Mouse (Mus musculus) thymus, postnatal 10 days (tissue): Measurements from ENCODE around the gene Ncaph2.

Experiments used
- DNase-seq, 2 experiments: peaks; one replicate each; pipeline ENCODE4 v3.0.0; 2021; ENCODE audit warnings: low spot score in 2 of 2

Ncaph2 gene

DNA sequence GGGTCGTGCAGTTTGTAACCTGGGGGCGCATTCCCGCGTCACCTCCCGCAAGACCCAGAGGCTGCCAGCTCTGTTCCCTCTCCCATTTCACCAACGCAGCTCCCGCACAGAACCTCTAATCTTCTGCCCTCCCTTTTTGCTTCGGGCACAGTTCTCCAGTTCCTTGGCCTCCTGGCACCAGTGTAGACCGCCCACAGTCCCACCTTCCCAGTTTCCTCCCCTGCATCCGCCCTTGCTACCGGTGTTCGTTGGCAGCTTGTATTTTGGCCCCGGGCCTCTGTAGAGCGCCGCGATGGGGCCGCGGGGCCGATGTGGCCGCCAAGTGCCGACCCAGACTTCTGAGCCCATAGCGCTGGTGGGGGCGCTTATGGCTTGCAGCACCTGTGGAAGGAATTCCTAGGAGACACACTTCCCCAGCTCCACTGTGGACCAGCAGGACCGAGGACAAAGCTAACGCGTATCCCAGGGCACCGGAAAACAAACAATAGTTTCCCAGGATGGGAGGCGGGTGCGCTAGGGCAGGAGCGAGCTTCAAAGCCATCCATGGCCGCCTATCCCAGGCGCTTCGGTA lies 23.4 kb downstream of the Ncaph2 start, which contains the start of gene Odf3b:
TSS of gene Odf3b (minus strand) at position 452 of the 571 bp plus-strand sequence.
- peak in 1 of 2 experiments; percentile 35 for DNase-seq

DNA sequence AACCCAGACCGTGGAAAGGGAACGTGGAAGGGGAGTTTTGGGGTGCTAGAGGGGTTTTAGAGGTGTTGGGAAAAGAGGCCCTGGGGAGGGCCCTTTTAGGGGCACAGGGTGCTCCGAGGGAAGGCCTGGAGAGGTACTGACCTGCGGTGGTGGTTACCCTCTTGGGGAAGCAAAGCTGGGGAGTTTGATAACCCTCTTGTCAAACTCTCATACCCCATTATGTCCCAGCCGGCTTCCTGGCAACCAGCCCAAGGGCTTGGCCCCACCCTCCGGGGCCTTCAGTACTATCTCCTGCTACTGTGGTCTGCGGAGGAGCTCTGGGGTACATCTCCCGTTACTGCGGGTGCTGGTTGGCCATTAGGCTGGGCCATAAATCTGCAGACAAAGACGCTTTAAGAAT lies 23.9 kb downstream of the Ncaph2 start:
- DNase-seq = no peak

- no peak for DNase-seq
These were observed 29.1 kb downstream of the Ncaph2 start, which contains the start of gene Klhdc7b for GRCm38 (mm10) chr15:89384617-89385016. Gene Klhdc7b, plus strand, starts transcription at chr15:89384917.

DNA sequence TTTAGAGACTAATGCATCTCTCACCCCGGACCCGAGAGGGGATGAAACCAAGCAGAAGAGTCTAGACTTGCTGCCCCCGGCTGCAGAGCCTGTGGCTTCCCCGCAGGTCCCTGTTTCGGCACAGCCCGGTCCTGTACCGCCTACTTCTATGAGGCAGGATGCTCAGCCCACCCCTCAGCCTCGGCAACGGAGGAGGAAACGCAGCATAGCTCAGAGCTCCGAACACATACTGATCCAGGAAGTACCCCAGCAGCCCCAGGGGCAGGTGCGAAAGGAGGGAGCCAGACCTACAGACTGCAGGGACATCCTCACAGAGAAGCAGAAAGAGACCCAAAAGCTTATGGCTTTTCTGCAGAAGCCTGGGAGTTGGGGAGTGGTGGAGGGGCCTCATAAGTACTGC lies 31.6 kb downstream of the Ncaph2 start:
- DNase-seq = peak; percentile 23 to 47

DNA sequence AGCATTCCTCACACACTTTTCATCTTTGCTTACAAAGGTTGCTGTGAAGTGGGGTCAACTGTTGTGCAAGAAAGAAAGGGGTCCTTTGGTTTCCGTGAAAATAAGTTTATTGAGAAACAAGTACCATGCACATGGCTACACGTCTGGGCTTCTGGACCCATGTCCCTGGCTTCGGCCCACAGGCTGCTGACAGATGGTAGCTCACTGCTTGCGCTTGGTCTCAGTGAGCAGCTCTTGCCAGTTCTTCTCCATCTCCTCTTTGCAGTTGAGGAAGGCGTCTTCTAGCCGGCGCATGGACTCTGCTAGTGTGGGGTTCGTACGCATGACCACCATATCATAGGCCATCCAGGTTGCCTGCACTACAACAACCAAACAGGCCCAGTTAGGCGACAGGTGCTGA lies 34.6 kb downstream of the Ncaph2 start:
- no peak for DNase-seq

DNA sequence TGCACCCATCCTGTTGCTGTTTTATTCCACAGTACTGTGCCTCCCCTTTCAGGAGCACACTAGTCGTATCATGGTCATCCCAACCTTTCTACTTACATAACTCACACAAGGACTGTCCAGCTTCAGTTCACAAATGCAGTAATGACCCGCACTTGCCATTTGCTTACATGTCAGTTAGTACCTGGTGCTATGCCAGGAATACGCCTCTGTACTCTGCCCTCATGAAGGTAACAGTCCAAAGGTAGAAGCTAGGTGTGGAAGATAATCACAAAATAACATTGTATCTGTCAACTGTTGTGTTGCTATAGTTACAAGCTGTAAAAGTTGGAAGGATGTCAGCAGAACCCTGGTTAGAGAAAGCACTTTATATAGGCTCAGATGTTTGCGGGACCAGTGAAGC lies 41.4 kb downstream of the Ncaph2 start:
- no peak for DNase-seq

- DNase-seq = no peak
These were observed 42.6 kb downstream of the Ncaph2 start for GRCm38 (mm10) chr15:89398146-89398545.

DNA sequence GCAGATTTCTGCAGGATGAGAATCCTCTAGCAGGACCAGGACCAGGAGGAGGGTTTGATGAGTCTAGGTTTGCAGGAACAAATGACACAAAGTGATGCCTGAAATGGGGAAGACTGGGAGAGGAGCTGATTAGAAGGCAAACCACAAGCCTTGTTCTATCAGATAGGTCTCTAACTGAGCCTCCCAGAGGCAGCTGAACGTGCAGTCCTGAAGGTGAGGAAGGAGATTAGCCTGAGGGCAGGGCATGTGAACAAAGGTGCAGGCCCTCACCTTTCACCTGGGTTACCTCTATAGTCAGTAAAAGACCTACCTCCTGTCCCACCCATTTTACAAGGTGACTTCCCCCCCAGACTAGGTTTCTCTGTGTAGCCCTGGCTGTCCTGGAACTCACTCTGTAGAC lies 44.2 kb downstream of the Ncaph2 start:
- DNase-seq = no peak

DNA sequence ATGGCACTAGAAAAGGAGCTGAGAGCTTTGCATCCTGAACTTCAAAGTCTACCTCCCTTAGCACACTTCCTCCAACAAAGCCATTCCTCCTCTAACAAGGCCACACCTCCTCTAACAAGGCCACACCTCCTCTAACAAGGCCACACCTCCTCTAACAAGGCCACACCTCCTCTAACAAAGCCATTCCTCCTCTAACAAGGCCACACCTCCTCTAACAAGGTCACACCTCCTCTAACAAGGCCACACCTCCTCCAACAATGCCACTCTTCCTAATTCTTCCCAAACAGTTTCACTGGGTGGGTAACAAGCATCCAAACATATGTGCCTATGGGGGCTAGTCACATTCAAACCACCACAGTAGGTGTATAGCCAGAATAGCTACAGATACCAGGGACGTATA lies 47.0 kb downstream of the Ncaph2 start:
- DNase-seq = no peak

DNA sequence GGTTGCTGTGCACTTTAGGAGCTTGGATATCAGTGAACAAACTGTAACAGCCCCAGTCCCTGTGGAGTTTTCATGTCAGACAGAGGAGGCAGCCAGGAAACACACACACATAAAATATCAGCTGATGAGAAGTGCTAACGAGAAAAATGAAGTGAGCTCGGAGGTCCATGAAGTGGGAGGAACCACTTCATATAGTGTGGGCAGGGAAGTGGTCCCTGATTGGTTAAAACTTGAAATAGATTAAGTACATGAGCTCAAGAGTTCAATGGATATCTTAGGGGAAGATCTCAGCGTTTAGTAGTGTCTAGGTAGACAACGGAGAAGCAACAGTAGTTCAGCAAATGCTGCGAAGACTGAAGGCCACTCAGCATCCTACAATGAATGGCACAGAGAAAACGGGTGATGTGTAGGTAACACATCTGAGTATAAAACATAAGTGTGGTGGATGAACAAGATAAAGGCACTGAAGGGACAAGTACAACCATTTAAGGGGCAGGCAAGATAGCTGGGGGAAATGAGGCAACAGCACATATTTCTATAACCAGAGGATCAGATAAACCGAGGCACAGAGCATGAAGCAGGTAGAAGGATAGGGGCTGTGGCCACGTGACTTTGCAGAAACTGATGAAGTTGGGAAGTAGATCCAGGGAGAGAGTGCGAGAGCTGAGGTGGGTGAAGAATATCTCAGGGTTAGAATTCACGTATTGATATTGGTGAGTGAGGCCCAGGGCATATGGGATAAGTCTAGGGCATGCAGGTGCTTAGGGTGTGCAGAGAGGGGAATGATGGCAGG lies 49.5 kb downstream of the Ncaph2 start:
- no peak for DNase-seq

GRCm38 (mm10) chr15:89406691-89407090 lies 51.2 kb downstream of the Ncaph2 start:
- no peak for DNase-seq

- no peak for DNase-seq
These were observed 54.6 kb downstream of the Ncaph2 start, which contains the start of gene Syce3 for GRCm38 (mm10) chr15:89410118-89410517. Gene Syce3, minus strand, starts transcription at chr15:89410503.

DNA sequence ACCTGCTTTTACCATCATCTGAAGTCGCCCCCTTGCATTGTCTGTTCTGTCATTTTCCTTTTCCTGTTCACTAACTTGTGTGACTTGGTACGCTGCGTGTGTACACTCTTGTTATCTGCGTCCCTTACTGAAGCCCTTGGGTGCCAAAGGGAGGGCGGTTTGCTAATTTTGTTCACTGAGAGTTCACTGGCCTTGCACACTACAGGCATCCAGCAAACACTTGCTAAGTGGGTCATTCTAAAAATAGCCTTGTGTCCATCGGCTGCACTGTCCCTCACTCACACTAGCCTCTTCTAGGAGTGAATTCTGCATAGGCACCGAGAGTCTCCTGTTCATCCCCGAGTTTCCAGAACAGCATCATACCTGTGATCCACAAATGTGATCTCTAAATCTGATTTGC lies 59.8 kb downstream of the Ncaph2 start:
- DNase-seq = no peak

GRCm38 (mm10) chr15:89421938-89422337 lies 66.4 kb downstream of the Ncaph2 start:
- DNase-seq = no peak
